Mouse (Mus musculus): ENCODE measurements around the gene Zbtb2. TPM values are rescaled to one million over a fixed set of nuclear protein-coding genes. Genes with fewer than 3 reads are reported as not detected.

The Zbtb2 gene
- polyA plus RNA-seq, 1 experiment: 2.3 TPM

DNA sequence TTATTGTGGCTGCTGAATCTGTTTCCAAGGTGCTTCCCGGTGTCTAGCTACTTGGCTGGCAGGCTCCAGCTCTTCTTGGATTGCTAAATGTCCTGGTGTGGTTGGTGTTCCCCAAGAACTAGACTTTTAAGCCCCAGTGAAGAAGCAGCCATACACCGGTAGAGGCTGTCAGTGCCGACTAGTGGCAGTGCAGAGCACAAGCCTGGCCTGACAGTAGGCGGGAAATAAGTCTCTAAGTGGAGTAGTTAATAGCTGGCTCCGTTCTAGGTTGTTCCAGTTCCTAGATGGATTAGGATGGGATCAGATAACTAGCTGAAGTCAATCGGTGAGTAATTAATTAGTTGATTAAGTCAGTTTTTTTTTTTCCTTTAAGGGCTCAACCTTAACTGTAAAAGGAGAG lies 3.9 kb upstream of the Zbtb2 start:
- no peaks in the 10 kb centered on the region for H3K27me3 ChIP-seq (ENCODE audit: control insufficient read depth, insufficient read depth, low read length)
- TF ChIP-seq POLR2A (IDR thresholded peaks at IDR 0.05; ENCODE audit: control insufficient read depth, low read depth, low read length) (no peak), CTCF (IDR thresholded peaks at IDR 0.05; ENCODE audit: control insufficient read depth, insufficient read depth, insufficient replicate concordance, low read depth, low read length) (peak; percentile 35; the same call in 1 of the 2 replicates)
- no peak overlapping the region; the same call in 1 of the 2 replicates for H3K27ac ChIP-seq (ENCODE audit: control insufficient read depth, insufficient read depth, low read depth, low read length)
- H3K4me1 ChIP-seq (ENCODE audit: control insufficient read depth, insufficient read depth, low read length): peaks cover 8% of the 10 kb centered on the region
- no peaks in the 10 kb centered on the region for H3K36me3 ChIP-seq (ENCODE audit: control insufficient read depth, insufficient read depth, low read length)
- no peak overlapping the region for H3K4me3 ChIP-seq (ENCODE audit: control insufficient read depth, low read depth, low read length)

DNA sequence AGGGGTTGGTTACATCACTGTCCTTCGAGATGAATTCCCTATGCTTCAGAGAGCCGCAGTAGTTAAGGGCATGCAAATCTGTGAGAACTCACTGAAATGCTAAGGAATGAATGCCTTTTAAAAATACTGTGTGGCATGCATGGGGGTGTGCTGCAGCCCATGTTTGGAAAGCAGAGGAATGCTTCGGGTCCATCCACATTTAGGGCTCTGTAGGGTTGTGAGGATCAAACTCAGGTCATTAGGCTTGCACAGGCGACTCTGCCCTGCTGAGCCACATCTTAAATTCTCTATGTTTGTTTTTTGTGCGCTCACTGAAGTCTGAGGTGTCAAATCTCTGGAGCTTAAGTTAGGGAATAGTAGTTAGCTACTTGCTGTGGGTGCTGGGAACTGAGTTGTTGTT lies 3.2 kb upstream of the Zbtb2 start:
- TF ChIP-seq CTCF (IDR thresholded peaks at IDR 0.05; ENCODE audit: control insufficient read depth, insufficient read depth, insufficient replicate concordance, low read depth, low read length) (no peak), POLR2A (IDR thresholded peaks at IDR 0.05; ENCODE audit: control insufficient read depth, low read depth, low read length) (no peak)
- Histone ChIP-seq H3K4me3 (ENCODE audit: control insufficient read depth, low read depth, low read length) (no peak overlapping the region), H3K27ac (ENCODE audit: control insufficient read depth, insufficient read depth, low read depth, low read length) (no peak overlapping the region), H3K36me3 (ENCODE audit: control insufficient read depth, insufficient read depth, low read length) (no peaks in the 10 kb centered on the region), H3K4me1 (ENCODE audit: control insufficient read depth, insufficient read depth, low read length) (peaks cover 11% of the 10 kb centered on the region), H3K27me3 (ENCODE audit: control insufficient read depth, insufficient read depth, low read length) (no peaks in the 10 kb centered on the region)

DNA sequence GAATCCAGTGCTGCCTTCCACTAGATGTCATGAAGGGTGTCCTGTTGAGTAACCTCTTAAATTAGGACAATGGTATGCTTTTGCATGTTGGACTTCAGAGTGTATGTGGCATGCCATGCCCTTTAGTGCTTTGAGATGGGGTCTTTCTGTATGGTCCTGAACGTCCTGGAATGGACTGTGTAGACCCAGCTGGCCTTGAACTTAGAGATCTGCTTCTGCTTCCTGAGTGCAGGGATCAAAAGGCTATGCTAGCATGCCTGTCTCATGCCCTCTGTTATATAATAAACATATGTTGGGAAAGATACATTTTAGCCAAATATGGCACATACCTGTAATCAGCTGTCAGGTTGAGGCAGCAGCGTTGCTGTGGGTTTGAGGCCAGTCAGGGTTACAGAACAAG lies 2.6 kb upstream of the Zbtb2 start:
- H3K4me3 ChIP-seq (ENCODE audit: control insufficient read depth, low read depth, low read length): no peak overlapping the region

DNA sequence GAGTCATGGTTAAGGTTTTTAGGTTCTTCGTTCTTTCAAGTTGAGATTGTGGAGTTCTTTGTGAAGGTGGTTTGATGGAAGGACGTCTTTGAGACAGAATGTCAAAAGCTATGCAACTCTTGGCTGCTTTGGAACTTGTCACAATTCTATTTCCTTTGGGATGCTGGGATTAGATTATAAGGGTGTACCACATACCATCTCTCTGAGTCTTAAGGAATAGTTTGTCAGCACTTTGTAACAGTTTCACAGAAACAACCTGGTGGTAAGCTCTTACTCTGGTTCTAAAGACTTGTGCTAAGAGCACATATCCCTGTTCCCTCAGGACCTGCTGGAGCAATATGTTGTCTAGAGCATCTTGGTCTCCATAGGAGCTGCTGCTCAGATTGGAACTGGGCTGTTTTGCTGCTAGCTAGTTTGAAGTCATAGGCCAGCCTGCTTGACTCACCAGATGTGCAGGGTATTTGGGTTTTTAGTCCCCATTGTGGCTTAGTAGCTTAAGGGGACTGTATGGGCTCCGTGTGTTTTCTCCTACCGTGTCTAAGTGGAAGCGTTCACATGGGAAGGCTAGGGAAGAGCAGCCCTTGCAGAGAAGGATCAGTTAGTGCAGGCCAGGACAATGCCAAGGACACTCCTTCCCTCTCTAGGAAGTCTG lies 1.7 kb upstream of the Zbtb2 start:
- no peak overlapping the region for H3K27ac ChIP-seq (ENCODE audit: control insufficient read depth, insufficient read depth, low read depth, low read length)
- H3K4me3 ChIP-seq (ENCODE audit: control insufficient read depth, low read depth, low read length): no peak overlapping the region
- TF ChIP-seq CTCF (IDR thresholded peaks at IDR 0.05; ENCODE audit: control insufficient read depth, insufficient read depth, insufficient replicate concordance, low read depth, low read length) (no peak), POLR2A (IDR thresholded peaks at IDR 0.05; ENCODE audit: control insufficient read depth, low read depth, low read length) (no peak)
- H3K36me3 ChIP-seq (ENCODE audit: control insufficient read depth, insufficient read depth, low read length): no peaks in the 10 kb centered on the region
- peaks cover 11% of the 10 kb centered on the region for H3K4me1 ChIP-seq (ENCODE audit: control insufficient read depth, insufficient read depth, low read length)
- H3K27me3 ChIP-seq (ENCODE audit: control insufficient read depth, insufficient read depth, low read length): no peaks in the 10 kb centered on the region

More for the DNA sequence above, 2.6 kb upstream of the Zbtb2 start:
- no peaks in the 10 kb centered on the region for H3K27me3 ChIP-seq (ENCODE audit: control insufficient read depth, insufficient read depth, low read length)
- TF ChIP-seq CTCF (IDR thresholded peaks at IDR 0.05; ENCODE audit: control insufficient read depth, insufficient read depth, insufficient replicate concordance, low read depth, low read length) (no peak), POLR2A (IDR thresholded peaks at IDR 0.05; ENCODE audit: control insufficient read depth, low read depth, low read length) (no peak)
- peaks cover 11% of the 10 kb centered on the region for H3K4me1 ChIP-seq (ENCODE audit: control insufficient read depth, insufficient read depth, low read length)
- H3K27ac ChIP-seq (ENCODE audit: control insufficient read depth, insufficient read depth, low read depth, low read length): no peak overlapping the region
- H3K36me3 ChIP-seq (ENCODE audit: control insufficient read depth, insufficient read depth, low read length): no peaks in the 10 kb centered on the region

DNA sequence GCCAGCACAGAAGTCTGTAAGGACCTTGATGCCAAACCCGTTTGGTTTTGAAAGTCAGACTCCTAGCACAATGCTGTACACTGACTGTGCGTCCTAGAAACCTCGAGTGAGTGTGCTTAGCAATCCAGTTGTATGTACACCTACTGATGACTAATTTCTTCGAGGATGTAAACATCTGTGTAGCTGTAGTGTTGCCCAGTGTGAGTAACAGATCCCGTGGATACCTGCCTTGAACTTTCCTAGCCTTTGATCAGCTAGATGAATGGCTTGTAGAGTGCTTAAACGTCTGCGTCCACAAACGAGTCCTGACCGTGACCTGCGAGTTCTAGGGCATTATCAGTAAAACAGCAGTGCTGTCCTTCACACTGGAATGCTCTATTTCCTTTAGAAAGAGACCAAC lies 1.1 kb upstream of the Zbtb2 start:
- TF ChIP-seq CTCF (IDR thresholded peaks at IDR 0.05; ENCODE audit: control insufficient read depth, insufficient read depth, insufficient replicate concordance, low read depth, low read length): no peak
- TF ChIP-seq POLR2A (IDR thresholded peaks at IDR 0.05; ENCODE audit: control insufficient read depth, low read depth, low read length): no peak
- Histone ChIP-seq H3K27me3 (ENCODE audit: control insufficient read depth, insufficient read depth, low read length) (no peaks in the 10 kb centered on the region), H3K4me1 (ENCODE audit: control insufficient read depth, insufficient read depth, low read length) (peaks cover 11% of the 10 kb centered on the region), H3K36me3 (ENCODE audit: control insufficient read depth, insufficient read depth, low read length) (no peaks in the 10 kb centered on the region), H3K4me3 (ENCODE audit: control insufficient read depth, low read depth, low read length) (peak overlapping the region; percentile 95), H3K27ac (ENCODE audit: control insufficient read depth, insufficient read depth, low read depth, low read length) (0 out of 2 replicates have a peak overlapping the region, but pooled peaks have one; percentile 15)

DNA sequence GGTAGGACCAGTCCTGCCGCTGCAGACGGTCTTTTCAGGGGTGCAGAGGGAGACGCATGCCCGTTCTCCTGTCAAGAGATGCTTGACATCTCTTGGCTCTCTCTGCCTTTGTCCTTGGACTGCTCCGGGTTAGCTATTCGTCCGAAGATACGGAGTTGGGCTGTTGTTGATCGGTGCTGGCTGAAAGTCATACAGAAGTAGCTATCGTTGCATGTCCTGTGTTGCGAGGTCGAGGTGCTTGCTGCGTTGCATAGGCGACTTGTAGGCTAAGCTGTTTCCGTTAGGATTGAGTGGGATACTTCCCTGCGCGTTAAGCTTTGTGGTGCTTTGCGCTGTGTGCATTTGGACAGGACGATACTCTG lies 457 bp upstream of the Zbtb2 start:
- peak overlapping the region; percentile 67 for H3K27ac ChIP-seq (ENCODE audit: control insufficient read depth, insufficient read depth, low read depth, low read length)
- no peaks in the 10 kb centered on the region for H3K36me3 ChIP-seq (ENCODE audit: control insufficient read depth, insufficient read depth, low read length)

DNA sequence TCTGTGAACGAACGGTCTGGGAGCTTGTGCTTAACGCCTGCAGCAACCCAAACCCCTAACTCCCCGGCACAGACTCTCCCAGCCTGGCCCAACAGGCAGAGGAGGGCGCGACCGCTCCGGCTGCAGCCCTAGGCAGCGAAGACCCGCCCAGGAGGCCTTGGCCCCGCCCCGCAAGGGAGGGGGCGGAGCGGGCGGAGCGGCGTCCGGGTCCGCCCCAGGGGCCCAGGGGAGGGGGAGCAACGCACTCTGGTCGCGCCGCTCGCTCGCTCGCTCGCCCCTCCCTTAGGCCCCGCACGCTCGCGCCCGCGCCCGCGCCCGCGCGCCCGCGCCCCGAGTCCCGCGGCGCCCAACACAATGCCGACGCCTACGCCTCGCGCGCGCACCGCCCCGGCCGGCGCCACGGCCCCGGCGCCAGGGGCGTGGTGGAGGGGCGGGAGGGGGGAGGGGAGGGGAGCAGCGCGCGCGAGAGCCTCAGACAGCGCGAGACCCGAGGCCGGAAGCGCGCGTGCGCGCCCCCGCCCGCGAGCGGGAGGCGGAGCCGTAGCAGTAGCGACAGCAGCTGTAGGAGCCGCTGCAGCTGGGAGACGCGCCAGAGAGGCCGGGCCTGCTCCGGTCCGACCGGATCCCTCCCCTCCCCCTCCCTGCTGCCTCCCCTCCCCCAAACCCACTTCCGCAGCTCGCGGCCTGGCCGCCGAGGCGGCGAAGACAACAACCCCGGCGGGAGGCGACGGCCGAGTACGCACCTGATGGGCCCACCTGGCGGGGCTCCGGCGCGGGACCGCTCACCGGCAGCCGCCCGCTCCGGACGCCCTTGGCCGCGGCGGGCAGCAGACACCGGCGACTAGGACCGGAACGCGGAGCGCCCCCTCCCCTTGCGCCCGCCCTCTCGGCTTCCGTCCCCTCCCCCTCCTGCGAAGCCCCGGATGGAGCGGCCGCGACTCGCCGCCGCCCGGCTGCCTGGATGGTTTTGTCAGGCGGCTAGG lies 1.0 kb downstream of the Zbtb2 start:
- Histone ChIP-seq H3K27me3 (ENCODE audit: control insufficient read depth, insufficient read depth, low read length) (no peaks in the 10 kb centered on the region), H3K4me3 (ENCODE audit: control insufficient read depth, low read depth, low read length) (peak overlapping the region; percentile 95), H3K27ac (ENCODE audit: control insufficient read depth, insufficient read depth, low read depth, low read length) (peak overlapping the region; percentile 94), H3K36me3 (ENCODE audit: control insufficient read depth, insufficient read depth, low read length) (no peaks in the 10 kb centered on the region), H3K4me1 (ENCODE audit: control insufficient read depth, insufficient read depth, low read length) (peaks cover 11% of the 10 kb centered on the region)
- TF ChIP-seq POLR2A (IDR thresholded peaks at IDR 0.05; ENCODE audit: control insufficient read depth, low read depth, low read length) (peak; percentile 84), CTCF (IDR thresholded peaks at IDR 0.05; ENCODE audit: control insufficient read depth, insufficient read depth, insufficient replicate concordance, low read depth, low read length) (no peak)

More for the DNA sequence above, 457 bp upstream of the Zbtb2 start:
- Histone ChIP-seq H3K4me1 (ENCODE audit: control insufficient read depth, insufficient read depth, low read length) (peaks cover 11% of the 10 kb centered on the region), H3K4me3 (ENCODE audit: control insufficient read depth, low read depth, low read length) (peak overlapping the region; percentile 95), H3K27me3 (ENCODE audit: control insufficient read depth, insufficient read depth, low read length) (no peaks in the 10 kb centered on the region)
- TF ChIP-seq CTCF (IDR thresholded peaks at IDR 0.05; ENCODE audit: control insufficient read depth, insufficient read depth, insufficient replicate concordance, low read depth, low read length) (no peak), POLR2A (IDR thresholded peaks at IDR 0.05; ENCODE audit: control insufficient read depth, low read depth, low read length) (no peak)

All from testis, adult 2 months (tissue).